Mouse (Mus musculus) midbrain, embryonic 10.5 days (tissue): Measurements from ENCODE around the gene Aldh1l1. TPM values are rescaled to one million over a fixed set of nuclear protein-coding genes. Genes with fewer than 3 reads are reported as not detected.

Experiments
- DNase-seq: peaks from one replicate; pipeline ENCODE4 v3.0.0-alpha.2; 2017; ENCODE audit warnings: low spot score
- H3K27ac ChIP-seq: fragments of 300-500 bp; sonication (generic); replicated peaks from 2 replicates; pipeline ENCODE4 v1.5.1; 2016; ENCODE audit warnings: mild to moderate bottlenecking
- H3K27me3 ChIP-seq: fragments of 300-500 bp; sonication (generic); 2 replicates; pipeline ENCODE4 v1.6.1; 2016; ENCODE audit warnings: low read depth, mild to moderate bottlenecking; ENCODE audit not compliant: poor library complexity, severe bottlenecking
- H3K36me3 ChIP-seq: fragments of 300-500 bp; sonication (generic); 2 replicates; pipeline ENCODE4 v1.6.1; 2016; ENCODE audit warnings: mild to moderate bottlenecking, moderate library complexity
- H3K4me1 ChIP-seq: fragments of 300-500 bp; sonication (generic); 2 replicates; pipeline ENCODE4 v1.6.1; 2016
- H3K4me3 ChIP-seq: fragments of 300-500 bp; sonication (generic); 2 replicates; pipeline ENCODE4 v1.5.1; 2016; ENCODE audit warnings: mild to moderate bottlenecking, moderate library complexity
- H3K9me3 ChIP-seq: fragments of 300-500 bp; sonication (generic); replicated peaks from 2 replicates; pipeline ENCODE4 v1.6.1; 2016; ENCODE audit warnings: mild to moderate bottlenecking
- WGBS: fragments of 180-500 bp; shearing (Covaris S2); methylation state at CpG from one replicate; pipeline ENCODE4 v1.1.7; 2016; 5-methylcytosine and 5-hydroxymethylcytosine counted together
- polyA plus RNA-seq: library from polyadenylated mRNA; unstranded; fragments of >200 nt; fragmentation: Nextera tagmentation; extraction: Ambion mirVana; gene quantifications from 2 replicates; pipeline ENCODE4 v1.2.1, GENCODE M21; 2016

The Aldh1l1 gene
- polyA plus RNA-seq, 1 experiment from 2014 or later: 2.7 TPM

GRCm38 (mm10) chr6:90608186-90608585 is 122.0 kb downstream of the Aldh1l1 start:
- H3K36me3 ChIP-seq: no peaks in the 10 kb centered on the region
- WGBS: 67% methylated on average over 6 of the region's 6 CpGs

GRCm38 (mm10) chr6:90610248-90610647 is 124.0 kb downstream of the Aldh1l1 start:
- H3K27me3 ChIP-seq: peaks cover 13% of the 10 kb centered on the region
- 90% methylated on average over 5 of the region's 5 CpGs for WGBS
- no peak overlapping the region for H3K4me3 ChIP-seq
- no peaks in the 10 kb centered on the region for H3K9me3 ChIP-seq
- no peaks in the 10 kb centered on the region for H3K36me3 ChIP-seq
- H3K27ac ChIP-seq: no peak overlapping the region
- DNase-seq: no peak
- peaks cover 15% of the 10 kb centered on the region for H3K4me1 ChIP-seq

More at GRCm38 (mm10) chr6:90608186-90608585, 122.0 kb downstream of the Aldh1l1 start:
- Histone ChIP-seq H3K27ac (no peak overlapping the region), H3K27me3 (peaks cover 18% of the 10 kb centered on the region), H3K4me3 (no peak overlapping the region), H3K4me1 (peaks cover 27% of the 10 kb centered on the region), H3K9me3 (no peaks in the 10 kb centered on the region)
- no peak for DNase-seq

GRCm38 (mm10) chr6:90613277-90613676 is 127.0 kb downstream of the Aldh1l1 start:
- H3K4me1 ChIP-seq: peaks cover 4% of the 10 kb centered on the region
- DNase-seq: no peak
- no peak overlapping the region for H3K4me3 ChIP-seq
- 84% methylated on average over 8 of the region's 8 CpGs for WGBS
- no peaks in the 10 kb centered on the region for H3K9me3 ChIP-seq
- no peaks in the 10 kb centered on the region for H3K27me3 ChIP-seq
- no peak overlapping the region for H3K27ac ChIP-seq
- H3K36me3 ChIP-seq: no peaks in the 10 kb centered on the region

- Histone ChIP-seq H3K9me3 (no peaks in the 10 kb centered on the region), H3K4me1 (peaks cover 9% of the 10 kb centered on the region), H3K27me3 (no peaks in the 10 kb centered on the region), H3K27ac (no peak overlapping the region), H3K4me3 (no peak overlapping the region), H3K36me3 (no peaks in the 10 kb centered on the region)
- WGBS: 85% methylated on average over 7 of the region's 7 CpGs
- DNase-seq: no peak
Measured at GRCm38 (mm10) chr6:90615362-90615761, 129.1 kb downstream of the Aldh1l1 start.

- Histone ChIP-seq H3K9me3 (no peaks in the 10 kb centered on the region), H3K27me3 (no peaks in the 10 kb centered on the region), H3K36me3 (no peaks in the 10 kb centered on the region), H3K27ac (no peak overlapping the region), H3K4me1 (peaks cover 15% of the 10 kb centered on the region), H3K4me3 (no peak overlapping the region)
- DNase-seq: no peak
- WGBS: 92% methylated on average over 6 of the region's 6 CpGs
Measured at GRCm38 (mm10) chr6:90615991-90616390, 129.8 kb downstream of the Aldh1l1 start.

GRCm38 (mm10) chr6:90616481-90616880 is 130.3 kb downstream of the Aldh1l1 start:
- WGBS: 91% methylated on average over 6 of the region's 6 CpGs
- no peak overlapping the region for H3K4me3 ChIP-seq
- H3K27ac ChIP-seq: no peak overlapping the region
- DNase-seq: no peak
- H3K9me3 ChIP-seq: no peaks in the 10 kb centered on the region
- H3K4me1 ChIP-seq: peaks cover 20% of the 10 kb centered on the region
- H3K36me3 ChIP-seq: no peaks in the 10 kb centered on the region
- no peaks in the 10 kb centered on the region for H3K27me3 ChIP-seq

GRCm38 (mm10) chr6:90618274-90618673 is 132.0 kb downstream of the Aldh1l1 start:
- 80% methylated on average over 4 of the region's 4 CpGs for WGBS
- H3K27ac ChIP-seq: no peak overlapping the region; the same call in 1 of the 2 replicates

GRCm38 (mm10) chr6:90618821-90619636 is 132.8 kb downstream of the Aldh1l1 start:
- H3K27me3 ChIP-seq: no peaks in the 10 kb centered on the region
- 88% methylated on average over 19 of the region's 19 CpGs for WGBS
- no peaks in the 10 kb centered on the region for H3K9me3 ChIP-seq
- H3K27ac ChIP-seq: peak overlapping the region; percentile 61
- H3K4me1 ChIP-seq: peaks cover 33% of the 10 kb centered on the region
- no peak for DNase-seq
- H3K4me3 ChIP-seq: no peak overlapping the region
- no peaks in the 10 kb centered on the region for H3K36me3 ChIP-seq

More at GRCm38 (mm10) chr6:90618274-90618673, 132.0 kb downstream of the Aldh1l1 start:
- Histone ChIP-seq H3K27me3 (no peaks in the 10 kb centered on the region), H3K4me1 (peaks cover 33% of the 10 kb centered on the region), H3K4me3 (no peak overlapping the region), H3K36me3 (no peaks in the 10 kb centered on the region), H3K9me3 (no peaks in the 10 kb centered on the region)
- DNase-seq: no peak

GRCm38 (mm10) chr6:90619936-90620335 is 133.7 kb downstream of the Aldh1l1 start:
- 73% methylated on average over 5 of the region's 5 CpGs for WGBS
- Histone ChIP-seq H3K9me3 (no peaks in the 10 kb centered on the region), H3K27ac (no peak overlapping the region), H3K36me3 (no peaks in the 10 kb centered on the region), H3K4me1 (peaks cover 33% of the 10 kb centered on the region), H3K4me3 (no peak overlapping the region), H3K27me3 (no peaks in the 10 kb centered on the region)
- no peak for DNase-seq

- H3K9me3 ChIP-seq: no peaks in the 10 kb centered on the region
- no peaks in the 10 kb centered on the region for H3K27me3 ChIP-seq
- H3K4me1 ChIP-seq: peaks cover 36% of the 10 kb centered on the region
- peak overlapping the region; percentile 46 for H3K27ac ChIP-seq
- 44% methylated on average over 9 of the region's 9 CpGs for WGBS
- DNase-seq: no peak
- H3K36me3 ChIP-seq: no peaks in the 10 kb centered on the region
- H3K4me3 ChIP-seq: no peak overlapping the region
Measured at GRCm38 (mm10) chr6:90620791-90621583, 134.8 kb downstream of the Aldh1l1 start.

GRCm38 (mm10) chr6:90621584-90621890 is 135.3 kb downstream of the Aldh1l1 start:
- 82% methylated on average over 6 of the region's 6 CpGs for WGBS
- H3K36me3 ChIP-seq: no peaks in the 10 kb centered on the region
- no peak for DNase-seq
- H3K27me3 ChIP-seq: no peaks in the 10 kb centered on the region
- H3K9me3 ChIP-seq: no peaks in the 10 kb centered on the region
- H3K4me1 ChIP-seq: peaks cover 36% of the 10 kb centered on the region
- peak overlapping the region; percentile 46; the same call in 1 of the 2 replicates for H3K27ac ChIP-seq
- no peak overlapping the region for H3K4me3 ChIP-seq

GRCm38 (mm10) chr6:90622758-90623455 is 136.7 kb downstream of the Aldh1l1 start:
- no peaks in the 10 kb centered on the region for H3K9me3 ChIP-seq
- H3K27ac ChIP-seq: peak overlapping the region; percentile 75
- H3K27me3 ChIP-seq: no peaks in the 10 kb centered on the region
- peaks cover 36% of the 10 kb centered on the region for H3K4me1 ChIP-seq
- no peak for DNase-seq
- no peaks in the 10 kb centered on the region for H3K36me3 ChIP-seq
- H3K4me3 ChIP-seq: no peak overlapping the region
- 44% methylated on average over 11 of the region's 11 CpGs for WGBS
